Mouse (Mus musculus) thymus, adult 2 months (tissue): Measurements from ENCODE around the gene Gal3st2.

Experiments
- CTCF ChIP-seq: fragments of 200-500 bp; IDR thresholded peaks from 2 replicates; pipeline ENCODE4 v1.5.1; 2012; ENCODE audit warnings: mild to moderate bottlenecking, control low read depth, low read length, moderate library complexity, borderline replicate concordance; ENCODE audit not compliant: control insufficient read depth, poor library complexity, insufficient read depth; ENCODE audit errors: extremely low read depth
- POLR2A ChIP-seq: fragments of 200-500 bp; IDR thresholded peaks from 2 replicates; pipeline ENCODE4 v1.6.1; 2012; ENCODE audit warnings: mild to moderate bottlenecking, low read length, control low read depth, moderate library complexity; ENCODE audit not compliant: control insufficient read depth, poor library complexity, insufficient read depth; ENCODE audit errors: extremely low read depth

DNA sequence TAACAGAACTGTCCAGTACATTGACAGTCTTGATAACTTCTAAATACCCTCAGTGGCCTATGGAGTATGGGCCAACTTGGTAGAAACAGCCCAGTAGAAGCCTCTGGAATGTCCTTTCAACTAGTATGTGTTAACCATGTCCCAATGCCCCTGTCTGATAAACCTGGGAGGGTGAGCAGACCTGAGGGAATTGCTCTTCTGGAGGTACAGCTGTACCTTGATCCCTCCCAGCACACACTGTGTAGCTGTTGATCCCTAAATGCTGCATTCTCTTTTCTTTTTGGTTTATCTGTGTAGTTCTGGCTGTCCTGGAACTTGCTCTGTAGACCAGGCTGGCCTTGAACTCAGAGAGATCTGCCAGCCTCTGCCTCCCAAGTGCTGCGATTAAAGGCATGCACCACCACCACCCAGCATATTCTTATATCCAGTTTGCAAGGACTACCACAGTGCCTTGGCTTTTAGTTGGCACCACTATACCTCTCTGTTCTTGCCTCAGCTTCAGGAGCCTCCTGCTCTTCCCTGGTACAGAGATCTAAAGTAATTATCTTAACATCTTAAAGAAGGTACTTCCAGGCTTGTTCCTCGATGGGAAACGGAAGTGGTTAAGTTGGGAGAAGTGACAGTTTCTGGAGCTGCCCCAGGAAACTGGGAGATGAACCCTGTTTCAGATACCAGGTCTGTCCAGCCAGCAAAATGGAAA, 37.2 kb upstream of the Gal3st2 start:
- no peak for TF ChIP-seq CTCF
- no peak for TF ChIP-seq POLR2A
